Mouse (Mus musculus): Measurements from ENCODE around the gene Cdk13. TPM values are rescaled to one million over a fixed set of nuclear protein-coding genes. Genes with fewer than 3 reads are reported as not detected.

Gene Cdk13
- 113 TPM for polyA plus RNA-seq (2015; fragmentation: Illumina TruSeq; extraction: RNeasy Lipid Tissue Mini Kit (QIAGEN cat#74804); ENCODE audit: insufficient read depth, low replicate concordance)

DNA sequence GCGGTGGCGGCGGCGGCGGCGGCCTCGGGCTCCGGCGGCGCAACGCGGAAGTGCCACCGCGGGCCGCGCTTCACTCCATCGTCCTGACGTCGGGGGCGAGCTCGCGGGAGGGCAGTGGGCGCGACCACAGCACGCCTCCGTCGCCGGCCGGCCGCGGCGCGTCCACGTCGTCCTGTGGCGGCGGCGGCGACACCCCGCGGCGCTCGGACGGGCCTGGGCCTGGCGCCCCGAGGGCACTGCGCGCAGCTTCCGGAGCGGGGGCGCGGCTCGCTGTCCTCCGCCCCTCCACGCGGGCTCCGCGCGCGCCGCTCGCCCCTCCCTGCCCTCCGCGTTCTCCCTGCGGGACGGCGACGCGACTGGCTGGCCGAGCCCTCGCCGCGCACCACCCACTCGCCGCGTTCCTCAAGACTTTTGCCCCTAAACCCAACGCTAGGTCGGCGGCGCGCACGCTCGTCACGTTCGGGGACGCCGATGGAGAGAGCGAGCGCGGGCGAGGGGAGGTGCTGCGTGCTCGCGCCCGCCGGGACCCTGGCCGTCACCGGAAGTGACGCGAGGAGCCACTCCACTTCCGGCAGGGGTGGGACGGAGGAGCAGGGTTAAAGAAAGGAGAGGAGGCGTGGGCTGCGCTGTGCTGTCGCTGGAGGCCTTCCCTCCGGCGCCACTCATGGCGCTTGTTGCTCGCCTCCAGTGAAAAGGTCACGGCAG lies at the start of gene Cdk13:
Gene Cdk13, minus strand, starts transcription at position 189 of the 705 bp plus-strand sequence.

DNA sequence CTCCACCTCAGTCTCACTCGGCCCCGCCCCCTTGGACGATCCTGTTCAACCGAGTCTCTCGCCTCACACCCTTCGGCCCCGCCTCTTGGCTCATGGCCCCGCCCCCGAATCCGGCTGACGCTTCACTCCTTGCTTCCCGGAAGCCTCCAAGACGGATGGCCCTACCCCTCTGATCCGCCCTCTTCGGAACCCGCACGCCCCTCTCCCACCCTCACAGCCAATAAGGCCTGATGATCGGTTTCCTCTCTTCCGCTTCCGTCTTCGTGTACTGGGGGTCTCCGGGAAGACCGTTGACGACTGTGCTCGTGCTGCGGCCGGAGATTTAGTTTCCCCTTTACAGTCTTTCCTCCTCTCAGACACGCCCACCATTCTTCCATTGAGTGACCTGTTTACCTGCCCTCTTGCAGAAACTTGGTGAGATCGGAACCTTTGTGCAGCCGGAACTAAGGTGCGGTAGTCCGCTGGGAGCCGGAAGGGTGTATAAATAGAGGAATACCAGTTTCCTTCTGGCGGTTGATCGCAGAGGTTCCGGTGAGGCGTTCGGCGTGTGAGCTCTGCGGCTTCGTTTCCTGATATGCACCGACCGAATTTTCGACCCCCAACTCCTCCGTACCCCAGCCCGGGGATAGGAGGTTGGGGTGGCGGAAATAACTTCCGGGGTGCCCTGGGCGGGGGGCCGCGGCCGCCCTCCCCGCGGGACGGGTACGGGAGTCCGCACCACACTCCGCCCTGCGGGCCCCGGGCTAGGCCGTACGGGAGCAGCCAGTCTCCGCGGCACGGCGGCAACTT lies 109.8 kb downstream of the Cdk13 start, which contains the start of the genes Mplkip and Sugct:
Gene Mplkip, plus strand, starts transcription at position 282 of the 789 bp plus-strand sequence.
Gene Sugct, minus strand, starts transcription at position 643 of the 789 bp plus-strand sequence.

Other genes with a start within 250 kb of the Cdk13 start
- 64.5 TPM for gene Mplkip, start 109.9 kb downstream of the Cdk13 start, polyA plus RNA-seq (2015; fragmentation: Illumina TruSeq; extraction: RNeasy Lipid Tissue Mini Kit (QIAGEN cat#74804); ENCODE audit: insufficient read depth, low replicate concordance)
- gene Sugct, start 109.5 kb downstream of the Cdk13 start, polyA plus RNA-seq (2015; fragmentation: Illumina TruSeq; extraction: RNeasy Lipid Tissue Mini Kit (QIAGEN cat#74804); ENCODE audit: insufficient read depth, low replicate concordance): 2.1 TPM
- 68.9 TPM for gene Rala, start 139.1 kb upstream of the Cdk13 start, polyA plus RNA-seq (2015; fragmentation: Illumina TruSeq; extraction: RNeasy Lipid Tissue Mini Kit (QIAGEN cat#74804); ENCODE audit: insufficient read depth, low replicate concordance)
- gene Yae1d1, start 188.3 kb upstream of the Cdk13 start, polyA plus RNA-seq (2015; fragmentation: Illumina TruSeq; extraction: RNeasy Lipid Tissue Mini Kit (QIAGEN cat#74804); ENCODE audit: insufficient read depth, low replicate concordance): 28.0 TPM